Mouse (Mus musculus) cerebellum, adult 11 months (tissue): ENCODE data around the gene Nfatc3.

Experiments used
- DNase-seq: peaks from one replicate; pipeline ENCODE4 v3.0.0; 2022

Nfatc3 gene

GRCm38 (mm10) chr8:106059613-106060371 is 1.2 kb downstream of the Nfatc3 start:
- no peak for DNase-seq

- DNase-seq = no peak
These were observed 1.9 kb downstream of the Nfatc3 start for GRCm38 (mm10) chr8:106060521-106060920.

- no peak for DNase-seq
These were observed 3.0 kb downstream of the Nfatc3 start for GRCm38 (mm10) chr8:106061686-106062085.

GRCm38 (mm10) chr8:106063046-106063445 is 4.4 kb downstream of the Nfatc3 start:
- DNase-seq = no peak

GRCm38 (mm10) chr8:106066721-106067120 is 8.1 kb downstream of the Nfatc3 start:
- DNase-seq = no peak

- no peak for DNase-seq
These were observed 10.9 kb downstream of the Nfatc3 start for GRCm38 (mm10) chr8:106069565-106069964.

- DNase-seq = no peak
These were observed 13.5 kb downstream of the Nfatc3 start for GRCm38 (mm10) chr8:106072113-106072512.

- no peak for DNase-seq
These were observed 15.6 kb downstream of the Nfatc3 start for GRCm38 (mm10) chr8:106074236-106074635.

GRCm38 (mm10) chr8:106074659-106075058 is 16.0 kb downstream of the Nfatc3 start:
- no peak for DNase-seq

- no peak for DNase-seq
These were observed 16.7 kb downstream of the Nfatc3 start for GRCm38 (mm10) chr8:106075161-106075862.

- DNase-seq = no peak
These were observed 17.2 kb downstream of the Nfatc3 start for GRCm38 (mm10) chr8:106075863-106076174.

- DNase-seq = no peak
These were observed 18.0 kb downstream of the Nfatc3 start for GRCm38 (mm10) chr8:106076612-106077011.

- no peak for DNase-seq
These were observed 18.9 kb downstream of the Nfatc3 start for GRCm38 (mm10) chr8:106077452-106078067.

GRCm38 (mm10) chr8:106102321-106102720 is 43.7 kb downstream of the Nfatc3 start:
- no peak for DNase-seq

GRCm38 (mm10) chr8:106103888-106104287 is 45.2 kb downstream of the Nfatc3 start:
- DNase-seq = no peak

- no peak for DNase-seq
These were observed 47.6 kb downstream of the Nfatc3 start for GRCm38 (mm10) chr8:106106193-106106592.

- no peak for DNase-seq
These were observed 49.4 kb downstream of the Nfatc3 start for GRCm38 (mm10) chr8:106108080-106108479.

GRCm38 (mm10) chr8:106108729-106109128 is 50.1 kb downstream of the Nfatc3 start:
- DNase-seq = no peak

- no peak for DNase-seq
These were observed 53.4 kb downstream of the Nfatc3 start for GRCm38 (mm10) chr8:106112041-106112440.

GRCm38 (mm10) chr8:106112514-106112913 is 53.9 kb downstream of the Nfatc3 start:
- no peak for DNase-seq

GRCm38 (mm10) chr8:106115897-106116296 is 57.3 kb downstream of the Nfatc3 start:
- no peak for DNase-seq

GRCm38 (mm10) chr8:106123443-106123842 is 64.8 kb downstream of the Nfatc3 start:
- no peak for DNase-seq

GRCm38 (mm10) chr8:106126055-106126454 is 67.4 kb downstream of the Nfatc3 start:
- DNase-seq = no peak

- DNase-seq = no peak
These were observed 68.4 kb downstream of the Nfatc3 start for GRCm38 (mm10) chr8:106127054-106127453.
